Mouse (Mus musculus) thymus, postnatal 36 days (tissue): ENCODE data around the gene Cldn10.
"Not testable (repeated sequence)": the region's sequence is repeated elsewhere in the genome, so short reads cannot be mapped to it uniquely, and the experiment has no call there.

Source experiments
- DNase-seq, 2 experiments: peaks; one replicate each; pipeline ENCODE4 v3.0.0; 2022; ENCODE audit warnings: mixed read lengths in 2 of 2

Gene Cldn10

DNA sequence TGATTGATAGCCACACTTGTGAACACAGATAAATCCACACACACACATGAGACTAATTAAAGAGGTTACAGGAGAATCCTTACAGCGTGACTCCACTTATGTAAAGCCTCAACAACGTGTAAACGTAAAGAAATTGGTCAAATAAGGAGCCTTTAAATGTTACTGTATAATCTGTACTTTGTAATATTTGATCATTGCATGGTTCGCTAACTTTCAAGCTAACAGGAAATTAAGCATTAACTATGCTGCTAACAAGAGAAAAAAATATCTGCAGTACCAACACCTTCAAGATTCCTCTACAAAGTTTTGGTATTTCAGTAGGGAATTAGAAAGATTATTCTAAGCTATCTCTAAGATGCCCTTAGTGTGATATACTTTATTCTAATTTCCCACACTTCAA is at the start of gene Cldn10:
Cldn10 (plus strand) TSS at position 288 of the 400 bp plus-strand sequence.
- DNase-seq: no peak

DNA sequence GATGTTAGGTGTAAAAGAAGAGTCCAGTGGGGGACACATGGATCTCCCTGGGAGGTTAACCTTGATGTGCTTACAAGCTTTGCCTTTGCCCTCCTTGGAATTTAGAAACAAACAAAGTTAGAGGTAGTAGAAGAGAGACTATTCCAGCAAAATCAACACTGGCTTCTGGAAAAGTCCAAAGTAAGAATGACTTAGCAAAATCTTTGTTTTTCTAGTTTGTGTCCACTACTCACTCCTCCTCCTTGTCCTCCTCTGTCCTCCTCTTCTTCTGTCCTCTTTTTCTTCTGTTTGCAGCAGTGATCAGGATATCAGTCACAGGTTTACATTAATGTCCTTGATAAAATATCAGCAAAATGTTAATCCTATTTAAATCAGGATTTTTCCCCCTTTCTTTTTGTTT is 45.9 kb upstream of the Cldn10 start:
- DNase-seq: no peak

DNA sequence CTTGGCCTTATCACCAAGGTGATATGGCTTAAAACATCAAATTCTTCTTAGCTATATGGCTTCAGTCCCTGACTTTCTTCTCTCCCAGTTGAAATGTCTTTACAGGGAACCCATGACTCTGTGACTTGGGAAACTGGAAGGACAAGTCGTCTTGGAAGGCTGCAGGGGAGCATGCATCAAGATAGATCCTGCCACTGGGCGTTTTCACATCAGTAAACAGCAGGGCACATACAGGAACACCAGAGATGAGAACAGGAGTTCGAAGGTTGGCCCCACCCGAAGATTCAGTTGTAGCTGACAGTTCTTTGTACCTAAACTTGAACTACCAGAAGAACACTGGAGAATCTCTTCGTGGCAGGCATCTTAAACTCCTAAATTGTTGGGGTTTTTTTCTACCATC is 44.8 kb upstream of the Cldn10 start:
- no peak for DNase-seq

DNA sequence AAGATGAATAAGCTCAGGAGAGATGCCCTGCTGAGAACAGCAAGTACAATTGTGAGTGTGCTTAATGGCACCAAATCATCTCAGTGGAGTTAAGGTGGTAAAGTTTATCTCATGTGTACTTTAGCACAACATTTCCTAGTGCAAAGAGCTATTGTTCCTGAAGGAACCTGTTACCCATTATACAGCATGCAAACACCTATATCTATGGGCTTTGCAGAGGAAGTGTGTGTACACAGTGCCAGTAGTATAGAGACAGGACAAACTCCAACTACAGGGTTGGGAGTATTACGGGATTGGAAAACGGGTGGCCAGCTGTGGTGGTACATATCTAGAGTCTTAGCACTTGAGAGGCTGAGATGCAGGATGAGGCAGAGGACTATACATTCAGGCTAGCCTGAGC is 38.6 kb upstream of the Cldn10 start:
- no peak for DNase-seq

DNA sequence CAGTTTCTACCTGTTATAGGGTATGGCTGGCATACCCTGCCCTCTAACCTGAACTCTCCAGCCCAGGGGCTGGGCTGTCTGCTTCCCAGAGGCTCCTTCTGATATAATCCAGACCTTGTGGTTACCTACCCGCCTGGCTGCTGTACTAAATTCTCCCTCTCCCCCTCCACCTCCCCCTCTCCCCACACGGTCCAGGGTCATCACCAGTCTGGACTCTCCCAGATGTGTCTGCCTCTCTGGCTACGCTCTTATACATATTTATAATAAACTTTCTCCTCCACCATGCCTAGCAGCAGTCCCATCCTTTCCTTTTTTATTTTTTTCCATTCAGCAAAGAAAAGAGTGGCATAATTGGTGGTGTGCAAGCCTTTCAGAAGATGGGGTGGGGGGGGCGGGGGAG is 38.0 kb upstream of the Cldn10 start:
- no peak for DNase-seq

DNA sequence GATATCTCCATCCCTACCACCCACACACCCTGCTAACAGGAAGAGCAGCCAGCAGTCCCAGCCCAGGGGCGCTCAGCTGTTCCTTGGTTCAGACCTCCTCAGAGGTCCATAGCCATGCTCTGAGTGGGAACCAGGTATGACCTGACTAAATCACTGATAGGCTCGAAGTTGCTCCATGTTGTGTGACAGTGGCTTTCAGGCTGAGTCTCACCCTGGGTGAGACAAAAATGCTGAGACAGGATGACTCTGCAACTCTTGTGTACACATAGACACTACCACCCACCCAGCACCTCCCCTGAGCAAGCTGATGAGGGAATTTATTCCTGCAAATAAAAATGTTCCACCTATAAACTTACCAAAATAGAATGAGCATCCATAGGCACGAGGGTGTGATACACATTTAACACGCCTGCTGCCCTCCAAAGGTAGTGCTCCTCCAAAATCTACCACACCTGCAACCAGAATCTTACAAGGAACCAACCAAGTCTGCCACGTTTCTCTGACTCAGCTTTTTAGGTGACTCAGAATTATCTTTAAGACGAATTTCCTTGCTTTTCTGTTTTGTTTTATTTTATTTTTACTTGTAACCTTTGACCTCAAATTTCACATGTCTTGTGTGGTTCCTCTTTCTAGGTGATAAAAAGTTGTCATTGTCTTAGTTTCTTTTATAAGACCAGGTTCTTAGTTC is 37.1 kb upstream of the Cldn10 start:
- no peak for DNase-seq

DNA sequence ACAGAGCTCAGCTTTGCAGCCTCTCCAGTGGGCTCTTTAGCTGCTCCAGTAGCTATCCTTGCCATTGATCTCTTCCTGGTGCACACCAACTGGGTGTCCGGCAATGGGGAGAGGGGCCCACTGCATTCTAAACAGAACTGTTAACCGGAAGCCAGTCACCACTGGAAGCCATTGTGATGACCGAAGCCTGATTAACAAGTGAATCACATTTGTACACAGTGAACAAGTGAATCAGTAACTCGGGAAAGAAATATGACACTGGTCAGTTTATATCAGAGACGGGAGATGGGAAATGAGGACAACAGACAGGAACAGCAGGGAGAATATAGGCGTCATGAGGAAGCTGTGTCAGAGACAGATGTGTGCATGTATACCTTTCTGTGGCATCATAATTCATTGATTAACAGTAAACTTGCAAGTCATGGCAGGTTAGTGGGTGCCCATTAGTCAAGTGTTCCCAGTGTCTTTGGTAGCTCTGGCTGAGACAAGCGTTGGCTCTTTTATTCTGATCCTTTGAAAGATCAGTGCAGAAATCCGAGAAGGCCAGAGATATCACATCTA is 36.4 kb upstream of the Cldn10 start:
- no peak for DNase-seq

DNA sequence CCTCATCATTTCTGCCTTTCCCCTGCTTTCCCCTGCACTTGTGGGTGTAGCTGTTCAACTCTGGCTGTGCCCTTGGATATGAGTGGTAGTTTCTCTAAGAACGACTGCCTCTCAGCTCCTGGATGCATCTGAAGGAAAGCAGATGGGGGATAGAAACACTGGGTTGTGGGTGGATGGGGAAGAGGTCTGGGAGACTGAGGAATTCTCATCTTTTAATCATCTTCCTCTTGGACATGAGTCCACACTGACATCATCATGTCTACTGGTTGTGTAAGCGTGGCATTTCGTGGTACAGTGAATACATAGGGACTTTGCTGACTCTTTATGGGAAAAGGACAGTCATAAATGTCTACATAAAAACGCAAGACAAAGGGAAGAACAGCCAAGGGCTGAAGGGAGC is 31.7 kb upstream of the Cldn10 start:
- DNase-seq: no peak

DNA sequence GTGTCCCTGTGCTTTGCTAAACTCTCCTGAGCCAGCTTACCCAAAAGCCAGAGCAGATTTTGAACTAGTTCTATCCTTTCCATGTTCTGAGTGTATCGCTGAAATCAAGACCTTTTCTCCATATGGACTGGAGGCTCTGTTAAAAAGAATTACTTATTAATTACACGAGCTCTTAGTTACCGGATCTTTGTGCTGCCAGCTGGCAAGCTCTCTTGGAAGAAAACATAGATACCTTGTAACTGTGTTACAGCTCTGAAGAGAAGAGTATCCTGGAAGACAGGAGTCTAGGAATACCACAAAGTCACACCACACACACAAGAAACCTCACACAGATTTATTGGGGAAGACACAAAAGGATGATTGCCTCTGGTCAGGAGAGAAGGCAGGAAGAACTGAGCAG is 31.1 kb upstream of the Cldn10 start:
- no peak for DNase-seq

DNA sequence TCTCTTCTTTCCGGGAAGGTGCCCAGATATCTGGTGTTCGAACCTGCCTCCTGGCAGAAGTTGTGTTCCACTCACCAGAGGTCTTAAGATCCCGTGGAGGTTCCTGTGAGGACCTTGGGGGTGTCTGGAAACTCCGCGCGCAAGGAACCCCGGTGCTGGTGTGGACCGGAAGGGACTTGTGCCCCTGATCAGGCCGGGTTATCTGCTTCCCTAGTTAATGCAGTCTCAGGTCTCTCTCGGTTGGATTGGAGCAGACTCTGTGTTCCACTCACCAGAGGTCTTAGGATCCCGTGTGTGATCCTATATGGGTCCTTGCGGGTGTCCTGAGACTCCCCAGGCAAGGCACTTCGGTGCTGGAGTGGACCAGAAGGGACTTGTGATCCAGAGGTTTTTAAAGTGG is 24.3 kb upstream of the Cldn10 start:
- not testable (repeated sequence) for DNase-seq

DNA sequence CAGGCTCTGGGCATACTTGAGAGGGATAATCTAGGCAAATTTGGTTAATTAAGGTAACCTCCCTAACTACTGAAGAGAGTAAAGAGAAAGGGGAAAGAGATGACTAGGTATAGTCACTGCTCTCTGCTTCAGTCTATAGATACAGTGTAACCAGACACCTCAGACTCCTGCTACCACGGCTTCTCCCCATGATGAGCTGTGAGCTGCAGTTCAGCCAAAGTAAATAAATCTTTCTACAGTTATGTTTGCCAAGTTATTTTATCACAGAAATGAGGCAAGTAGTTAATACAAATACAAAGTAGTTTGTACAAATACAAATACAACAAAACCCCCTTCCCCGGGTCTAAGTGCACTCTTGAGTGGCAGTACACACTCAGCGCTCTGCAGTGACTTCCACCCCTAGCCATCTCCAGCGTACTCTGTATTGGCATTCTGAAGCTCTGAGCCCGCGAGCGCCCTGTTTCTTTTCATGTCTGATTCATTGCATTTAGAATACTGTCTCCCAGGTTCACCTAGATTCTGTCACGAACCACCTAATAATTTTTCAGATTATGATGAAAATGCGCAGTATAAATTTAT is 23.7 kb upstream of the Cldn10 start:
- no peak for DNase-seq

DNA sequence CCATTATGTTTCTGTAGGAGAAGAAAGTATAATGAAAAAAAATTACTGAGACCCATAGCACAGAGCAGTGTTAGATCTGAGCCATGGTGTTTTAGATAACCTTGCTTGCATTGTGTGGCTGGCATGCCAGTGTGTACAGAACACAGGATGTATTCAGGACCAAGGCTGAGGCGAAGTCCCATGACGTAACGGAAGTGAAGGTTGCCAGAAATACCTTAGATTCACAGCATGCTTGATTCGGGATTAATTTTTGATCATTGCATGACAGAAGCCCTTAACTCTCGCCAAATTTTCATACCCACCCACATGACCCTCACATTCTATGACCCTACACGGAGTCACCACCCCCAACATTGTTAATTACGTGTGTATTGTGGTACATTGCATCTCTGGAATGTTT is 22.4 kb upstream of the Cldn10 start:
- no peak for DNase-seq

DNA sequence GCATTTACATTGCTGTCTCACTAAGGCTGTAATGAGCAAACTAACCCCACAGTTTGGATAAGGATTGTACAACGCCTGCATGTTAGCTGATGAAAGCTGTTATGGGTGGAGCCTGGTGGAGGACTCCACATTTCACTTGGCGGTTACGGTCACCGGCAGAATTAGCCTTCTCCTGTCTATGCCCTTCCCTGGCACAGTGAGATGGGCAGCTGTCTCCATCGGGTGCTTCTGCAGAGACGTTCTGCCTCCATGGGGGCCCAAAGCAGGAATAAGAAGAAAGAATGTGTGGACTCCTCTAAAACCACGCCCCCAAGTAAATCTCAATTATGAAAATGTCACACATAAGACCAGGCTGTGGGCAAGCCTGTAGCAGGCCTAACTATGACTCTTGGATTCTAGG is 21.8 kb upstream of the Cldn10 start:
- DNase-seq: no peak

DNA sequence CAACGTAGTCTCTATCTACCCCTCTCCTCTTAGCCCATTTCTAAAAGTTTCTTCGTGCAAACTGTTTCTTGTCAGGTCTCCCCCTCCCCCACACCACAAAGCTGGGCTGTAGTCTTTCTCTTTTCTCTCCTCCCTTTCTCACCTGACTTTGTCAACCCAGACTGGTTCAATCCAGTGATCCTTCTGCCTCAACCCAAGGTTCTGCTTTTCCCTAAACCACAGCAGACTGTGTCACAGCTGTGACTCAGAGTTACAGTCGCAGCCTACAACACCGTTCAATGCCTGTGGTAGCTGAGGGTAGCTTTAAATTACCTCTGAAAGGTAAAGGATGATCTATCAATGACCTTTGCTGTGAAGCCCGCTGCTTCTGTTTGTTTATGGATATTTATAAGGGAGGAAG is 21.3 kb upstream of the Cldn10 start:
- no peak for DNase-seq

DNA sequence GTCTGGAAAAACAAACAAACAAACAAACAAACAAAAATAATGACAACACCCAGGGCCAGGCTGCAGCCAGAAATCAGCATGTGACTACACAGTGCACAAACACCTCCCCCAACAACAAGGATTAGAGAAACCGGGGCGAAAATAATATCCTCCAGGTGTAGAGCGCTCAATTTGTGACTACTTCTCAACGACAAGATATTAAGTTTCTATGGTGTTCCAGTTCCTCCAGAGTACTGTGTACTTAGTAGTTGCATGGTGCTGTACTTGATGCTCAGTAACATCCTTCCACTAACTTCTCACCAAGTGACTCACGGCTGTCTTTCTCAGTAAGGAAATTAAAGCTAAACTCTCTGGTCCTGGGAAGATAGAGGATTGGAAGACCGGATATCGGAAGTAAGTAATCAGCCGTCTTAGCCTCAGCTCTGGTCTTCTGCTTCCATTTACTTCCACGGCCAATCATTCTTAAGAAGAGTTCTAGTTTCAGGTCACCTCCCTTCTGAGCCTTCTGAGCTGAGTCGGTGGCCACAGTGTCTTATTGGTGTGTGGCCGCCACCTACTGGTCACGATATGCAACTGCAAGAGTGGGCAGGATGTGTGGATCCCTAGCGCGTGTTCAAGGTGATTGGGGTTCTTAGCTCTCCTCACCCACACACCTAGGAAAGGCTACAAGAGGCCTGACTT is 19.9 kb upstream of the Cldn10 start:
- peak; percentile 77 to 78 for DNase-seq

DNA sequence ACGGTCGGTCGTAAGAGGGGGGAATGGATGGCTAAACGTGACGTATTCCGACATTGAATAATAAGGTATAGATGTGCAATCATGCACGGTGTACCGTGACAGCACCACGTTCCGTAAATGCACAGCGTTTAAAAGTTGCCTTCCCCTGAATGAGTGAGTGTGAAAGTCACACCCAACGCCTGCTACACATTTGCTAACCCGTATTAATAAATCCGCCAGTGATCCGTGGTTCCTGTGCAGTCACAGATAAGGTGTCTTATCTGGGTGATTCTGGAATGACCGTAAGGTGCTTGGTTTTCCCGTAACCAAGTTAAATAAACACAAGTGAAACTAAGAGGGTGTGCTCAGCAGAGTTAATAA is 19.4 kb upstream of the Cldn10 start:
- DNase-seq: no peak

DNA sequence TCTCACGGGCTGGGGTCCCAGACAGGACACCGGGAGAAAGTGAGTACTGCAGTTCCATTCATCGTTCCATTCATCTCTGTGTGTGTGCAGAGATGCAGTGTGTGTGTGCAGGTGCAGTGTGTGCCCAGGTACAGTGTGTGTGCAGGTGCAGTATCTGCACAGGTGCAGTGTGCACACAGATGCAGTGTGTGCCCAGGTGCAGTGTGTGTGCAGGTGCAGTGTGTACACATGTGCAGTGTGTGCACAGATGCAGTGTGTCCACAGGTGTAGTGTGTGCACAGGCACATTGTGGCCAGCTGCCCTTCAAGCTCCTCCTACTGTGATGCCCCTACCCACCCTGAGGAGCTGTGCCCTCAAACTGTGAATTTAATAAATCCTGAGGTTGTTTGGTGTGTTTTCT is 14.0 kb upstream of the Cldn10 start:
- DNase-seq: no peak

DNA sequence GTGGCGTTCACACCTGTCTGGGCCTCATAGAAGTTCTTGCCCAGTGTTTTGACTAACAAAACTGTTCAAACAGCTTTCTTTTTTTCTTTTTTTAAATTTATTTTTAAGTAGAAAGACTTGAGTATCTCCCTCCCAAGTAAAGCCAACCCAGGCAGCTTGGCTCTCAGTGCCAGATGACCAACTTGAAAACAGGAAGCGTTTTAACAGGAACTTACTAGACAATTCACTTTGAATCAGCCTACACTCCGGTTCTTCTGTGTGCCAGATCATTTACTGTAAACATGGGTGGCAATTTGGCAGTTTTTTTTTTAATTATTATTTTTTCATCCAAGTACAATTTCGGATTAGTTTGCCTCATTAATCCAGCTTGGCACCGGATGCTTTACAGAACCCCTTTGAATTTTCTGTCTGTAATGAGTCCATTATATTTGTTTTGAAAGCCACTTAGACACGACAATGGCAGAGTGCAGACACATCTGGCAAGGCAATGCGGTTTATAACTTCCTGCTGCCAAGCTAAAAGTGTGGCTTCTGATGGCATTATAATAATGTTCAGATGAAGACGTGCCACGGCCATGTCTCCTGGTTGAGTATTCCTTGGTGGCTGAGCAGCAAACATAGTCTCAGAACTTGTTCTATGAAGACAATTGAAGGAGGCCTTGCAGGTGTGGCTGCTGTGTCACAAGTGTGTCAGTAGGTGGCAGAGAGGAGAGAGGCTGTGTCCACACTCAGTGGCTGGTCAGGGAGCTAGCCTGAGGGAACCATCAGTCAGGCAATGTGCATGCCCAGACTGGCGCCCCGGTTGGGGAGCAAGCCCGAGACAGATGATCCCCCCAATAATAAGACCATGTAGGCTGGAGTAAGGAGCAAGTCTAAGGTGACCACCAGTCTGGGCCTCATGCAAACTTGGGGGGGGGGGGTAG is 12.9 kb upstream of the Cldn10 start:
- DNase-seq: peak; percentile 59 to 65

DNA sequence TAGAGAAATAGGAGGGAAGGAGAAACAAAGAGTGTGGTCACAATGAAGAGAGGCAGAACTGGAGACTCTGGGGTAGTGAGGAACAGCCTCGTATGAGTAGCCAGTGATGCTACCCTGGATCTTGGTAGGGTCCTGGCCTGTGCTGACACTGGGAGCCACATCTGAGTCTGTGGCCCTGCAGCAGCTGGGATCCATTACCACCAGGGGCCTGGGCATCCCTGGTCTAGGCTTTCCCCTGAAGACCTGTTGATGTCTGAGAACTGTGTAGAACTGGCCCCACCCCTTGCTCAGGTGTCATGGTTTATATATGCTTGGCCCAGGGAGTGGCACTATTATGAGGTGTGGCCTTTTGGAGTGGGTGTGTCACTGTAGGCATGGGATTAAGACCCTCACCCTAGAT is 12.2 kb upstream of the Cldn10 start:
- no peak for DNase-seq

DNA sequence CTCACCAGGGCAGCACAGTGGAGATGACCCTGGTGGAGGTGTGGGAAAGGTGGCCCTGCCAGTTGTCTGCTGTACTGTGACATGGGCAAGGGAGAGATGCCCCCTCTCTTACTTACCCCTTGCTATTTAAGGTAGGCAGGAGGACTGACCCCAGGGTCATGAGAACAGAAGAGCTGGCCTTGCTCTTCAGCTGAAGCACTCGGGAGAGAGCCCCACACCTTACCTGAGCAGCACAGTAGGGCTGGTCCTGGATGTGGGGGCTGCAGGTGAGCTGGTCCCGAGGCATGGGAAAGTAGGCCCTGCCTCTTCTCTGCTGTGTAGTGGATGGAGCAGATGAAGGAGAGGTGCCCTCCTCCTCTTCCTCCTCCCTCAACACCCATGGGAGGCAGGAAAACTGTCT is 11.3 kb upstream of the Cldn10 start:
- no peak for DNase-seq

DNA sequence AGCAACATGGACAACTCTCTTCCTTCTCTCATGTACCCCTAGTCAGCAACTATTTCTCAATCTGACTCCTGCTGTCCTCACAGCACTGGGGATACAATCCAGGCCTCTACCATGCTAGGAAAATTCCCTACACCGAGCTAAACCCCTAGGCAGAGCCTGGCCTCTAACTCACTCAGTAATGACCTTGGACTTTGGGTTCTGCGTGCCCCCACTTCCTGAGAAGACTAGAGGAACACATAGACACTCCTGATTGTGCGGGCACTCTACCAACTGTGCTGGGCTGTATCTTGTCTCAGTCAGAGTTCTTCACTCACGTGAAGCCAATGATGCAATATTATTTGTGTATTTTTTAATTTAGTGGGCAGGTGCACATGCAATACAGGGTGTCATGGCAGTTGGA is 10.2 kb upstream of the Cldn10 start:
- DNase-seq: no peak

DNA sequence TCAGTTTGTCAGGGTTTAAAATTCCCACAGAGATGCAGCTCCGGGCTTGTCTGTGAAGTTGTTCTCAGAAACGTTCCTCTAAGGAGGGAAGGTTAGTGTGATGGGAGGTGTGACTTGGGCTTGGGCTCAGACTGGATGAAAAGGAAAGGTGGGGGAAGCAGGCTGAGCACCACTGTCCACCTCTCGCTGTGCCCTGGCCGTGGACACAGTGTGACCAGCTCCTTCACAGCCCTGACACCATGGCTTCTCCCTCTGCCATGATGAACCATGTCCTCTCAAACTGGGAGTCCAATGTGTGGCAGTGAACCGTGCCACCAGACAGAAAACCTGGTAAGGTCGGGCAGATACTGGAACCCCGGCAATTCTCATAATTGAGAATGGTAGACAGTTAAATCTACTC is 6.1 kb upstream of the Cldn10 start:
- no peak for DNase-seq

DNA sequence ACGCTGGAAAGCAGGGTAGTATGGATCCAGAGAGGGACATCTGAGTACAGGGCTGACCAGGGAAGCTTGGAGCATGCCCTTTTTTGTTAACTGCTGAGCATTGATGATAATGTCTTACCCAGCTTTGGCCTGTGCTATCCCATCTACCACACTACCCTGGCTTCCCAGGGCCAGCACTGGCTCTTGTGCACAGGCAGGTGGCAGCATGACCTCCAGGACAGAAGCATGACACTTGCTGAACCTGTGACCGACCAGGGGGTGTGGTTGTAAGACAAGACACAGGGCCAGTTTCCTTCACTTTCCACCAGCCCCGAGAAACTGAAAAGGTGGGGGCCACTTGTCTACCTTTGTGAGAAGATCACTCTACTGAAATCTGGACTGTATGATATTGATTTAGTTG is 5.5 kb upstream of the Cldn10 start:
- peak in 1 of 2 experiments; percentile 54 for DNase-seq
